Mouse (Mus musculus) liver, adult 2 months (tissue): ENCODE results near the gene Specc1. TPM values are rescaled to one million over a fixed set of nuclear protein-coding genes. Genes with fewer than 3 reads are reported as not detected.
A peak's percentile ranks its signal among the peaks of the same experiment; 100 is the strongest.

Source experiments
- DNase-seq: peaks from one replicate; pipeline ENCODE4 v3.0.0-alpha.2; 2011; ENCODE audit warnings: low read depth, low spot score; ENCODE audit errors: extremely low read depth
- H3K27ac ChIP-seq: fragments of 200-500 bp; replicated peaks from 2 replicates; pipeline ENCODE4 v1.5.1; 2012; ENCODE audit warnings: low read depth, mild to moderate bottlenecking, control low read depth, inconsistent platforms, low read length; ENCODE audit not compliant: insufficient read depth
- H3K27me3 ChIP-seq: fragments of 200-500 bp; 2 replicates; pipeline ENCODE4 v1.6.1; 2012; ENCODE audit warnings: mild to moderate bottlenecking, moderate library complexity, low read length, inconsistent platforms; ENCODE audit not compliant: control insufficient read depth, insufficient read depth
- H3K36me3 ChIP-seq: fragments of 200-500 bp; 2 replicates; pipeline ENCODE4 v1.6.1; 2012; ENCODE audit warnings: low read length, inconsistent platforms; ENCODE audit not compliant: control insufficient read depth, insufficient read depth
- H3K4me1 ChIP-seq: fragments of 200-500 bp; 2 replicates; pipeline ENCODE4 v1.6.1; 2011; ENCODE audit warnings: low read length; ENCODE audit not compliant: control insufficient read depth, insufficient read depth
- H3K4me3 ChIP-seq: fragments of 200-500 bp; 2 replicates; pipeline ENCODE4 v1.5.1; 2011; ENCODE audit warnings: low read depth, mild to moderate bottlenecking, control low read depth, low read length, moderate library complexity; ENCODE audit not compliant: insufficient read depth
- H3K79me2 ChIP-seq: fragments of 200-500 bp; 2 replicates; pipeline ENCODE4 v1.6.1; 2012; ENCODE audit warnings: inconsistent platforms, mild to moderate bottlenecking, low read length, moderate library complexity; ENCODE audit not compliant: control insufficient read depth, insufficient read depth
- H3K9ac ChIP-seq: fragments of 200-500 bp; 2 replicates; pipeline ENCODE4 v1.6.1; 2012; ENCODE audit warnings: low read depth, mild to moderate bottlenecking, control low read depth, inconsistent platforms, low read length
- CTCF ChIP-seq: fragments of 200-500 bp; IDR thresholded peaks from 2 replicates; pipeline ENCODE4 v1.5.1; 2011; ENCODE audit warnings: low read depth, low read length, control low read depth
- POLR2A ChIP-seq: fragments of 200-500 bp; IDR thresholded peaks from 2 replicates; pipeline ENCODE4 v1.6.1; 2011; ENCODE audit warnings: low read length, control low read depth; ENCODE audit not compliant: insufficient read depth; ENCODE audit errors: extremely low read depth
- whole genome bisulfite sequencing: fragments of 180-500 bp; shearing (Covaris S2); methylation state at CpG from one replicate; pipeline ENCODE4 v1.1.7; 2018; 5-methylcytosine and 5-hydroxymethylcytosine counted together
- polyA plus RNA-seq: library from polyadenylated mRNA; depleted of rRNA; stranded (reverse); fragments of >200 nt; gene quantifications from 2 replicates; pipeline ENCODE4 v1.2.3, GENCODE M21; 2012
- total RNA-seq: library from RNA; depleted of rRNA; stranded (reverse); fragments of >200 nt; gene quantifications from 2 replicates; pipeline ENCODE4 v1.2.3, GENCODE M21; 2014

The Specc1 gene
- total and polyA plus RNA-seq, 2 experiments, result 0.49 to 1.1 TPM

GRCm38 (mm10) chr11:62223962-62224361 is 267.4 kb downstream of the Specc1 start:
- H3K4me3 ChIP-seq, result no peak overlapping the region
- no peaks in the 10 kb centered on the region for H3K36me3 ChIP-seq
- H3K4me1 ChIP-seq, result no peaks in the 10 kb centered on the region
- no peak overlapping the region for H3K9ac ChIP-seq
- no peak overlapping the region for H3K27ac ChIP-seq
- H3K79me2 ChIP-seq, result no peaks in the 10 kb centered on the region
- no peak for DNase-seq
- TF ChIP-seq CTCF (no peak), POLR2A (no peak)
- H3K27me3 ChIP-seq, result no peaks in the 10 kb centered on the region
- WGBS, result 80% methylated on average over 7 of the region's 7 CpGs

DNA sequence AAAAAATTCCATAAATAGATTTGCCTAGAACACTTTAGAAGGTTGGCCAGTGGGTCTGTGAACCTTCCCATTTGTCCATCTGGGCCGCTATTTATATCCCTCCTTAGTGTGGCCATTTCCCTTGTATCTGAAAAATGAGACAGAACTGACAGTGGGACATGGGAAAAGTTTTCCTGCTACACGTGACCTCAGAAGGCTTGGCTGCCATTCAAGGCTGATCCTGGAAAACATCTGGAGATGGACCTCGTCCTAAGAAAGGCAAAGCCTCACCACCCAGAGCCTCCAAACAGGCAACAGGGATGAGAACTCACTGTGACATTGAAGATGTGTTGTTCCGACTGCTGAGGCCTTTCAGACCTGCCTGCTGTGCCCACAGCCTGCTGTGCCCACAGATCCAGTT is 268.2 kb downstream of the Specc1 start:
- Histone ChIP-seq H3K4me1 (no peaks in the 10 kb centered on the region), H3K4me3 (no peak overlapping the region), H3K27ac (no peak overlapping the region), H3K27me3 (no peaks in the 10 kb centered on the region), H3K36me3 (no peaks in the 10 kb centered on the region), H3K9ac (no peak overlapping the region), H3K79me2 (no peaks in the 10 kb centered on the region)
- TF ChIP-seq CTCF (no peak), POLR2A (no peak)
- WGBS, result 67% methylated on average over 4 of the region's 4 CpGs
- no peak for DNase-seq

DNA sequence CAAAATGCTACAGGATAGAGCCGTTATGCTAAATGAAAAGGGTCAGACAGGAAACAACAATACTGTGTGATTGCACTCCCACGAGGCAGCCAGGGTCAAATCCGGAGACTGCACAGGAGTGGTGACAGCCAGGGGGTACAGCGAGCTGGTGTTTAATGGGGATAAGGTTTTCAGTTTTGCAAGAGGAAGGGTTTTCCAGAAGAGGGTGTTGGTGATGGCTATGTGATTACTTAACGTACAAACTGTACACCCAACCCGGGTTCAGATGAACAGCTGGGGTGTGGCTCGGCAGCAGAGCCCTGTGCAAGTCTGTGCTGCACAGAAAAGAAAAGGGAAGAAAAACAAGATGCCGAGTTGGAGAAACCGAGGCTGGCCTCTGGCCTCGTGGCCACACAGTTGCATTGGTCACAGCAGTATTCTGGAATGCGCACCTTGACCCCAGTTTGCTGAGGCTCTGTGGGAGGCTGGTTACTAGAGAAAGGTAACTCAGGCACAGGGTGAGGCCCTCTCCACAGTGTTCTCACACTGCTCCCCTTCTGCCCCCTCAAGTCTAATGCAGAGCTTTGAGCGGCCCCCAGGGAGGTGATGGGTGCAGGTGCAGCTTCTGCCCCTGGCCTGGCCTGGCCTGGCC is 284.2 kb downstream of the Specc1 start:
- no peaks in the 10 kb centered on the region for H3K4me1 ChIP-seq
- H3K79me2 ChIP-seq, result no peaks in the 10 kb centered on the region
- no peak overlapping the region for H3K4me3 ChIP-seq
- TF ChIP-seq POLR2A, result no peak
- no peak overlapping the region for H3K27ac ChIP-seq
- DNase-seq, result no peak
- H3K36me3 ChIP-seq, result no peaks in the 10 kb centered on the region
- H3K27me3 ChIP-seq, result no peaks in the 10 kb centered on the region
- WGBS, result 69% methylated on average over 12 of the region's 12 CpGs
- H3K9ac ChIP-seq, result no peak overlapping the region

GRCm38 (mm10) chr11:62243871-62244270 is 287.3 kb downstream of the Specc1 start:
- WGBS, result 79% methylated on average over 8 of the region's 8 CpGs
- Histone ChIP-seq H3K4me1 (no peaks in the 10 kb centered on the region; the same call in 1 of the 2 replicates), H3K36me3 (no peaks in the 10 kb centered on the region), H3K4me3 (no peak overlapping the region), H3K27me3 (peaks cover 7% of the 10 kb centered on the region; the same call in 1 of the 2 replicates), H3K27ac (no peak overlapping the region), H3K79me2 (no peaks in the 10 kb centered on the region), H3K9ac (no peak overlapping the region)
- no peak for DNase-seq
- TF ChIP-seq CTCF (no peak), POLR2A (no peak)

DNA sequence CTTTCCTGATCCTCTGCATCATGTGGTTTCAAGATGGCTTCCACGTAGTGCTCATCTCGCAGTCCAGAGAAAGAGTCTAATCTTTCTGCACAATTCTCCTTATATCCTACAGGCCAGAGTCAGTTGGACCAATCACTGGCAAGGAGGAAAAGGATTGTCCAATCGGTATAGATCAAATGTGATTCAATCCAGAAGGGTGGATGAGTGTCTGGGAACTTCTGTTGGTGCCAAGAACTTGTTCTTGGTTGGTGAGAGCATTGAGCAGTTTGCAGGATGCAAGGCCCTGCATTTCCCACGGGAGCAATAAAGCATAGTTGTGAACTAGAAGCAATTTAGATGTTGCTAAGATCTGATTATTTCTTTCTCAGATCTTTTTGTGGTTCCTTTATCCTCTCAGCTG is 287.9 kb downstream of the Specc1 start:
- Histone ChIP-seq H3K9ac (no peak overlapping the region), H3K27me3 (peaks cover 12% of the 10 kb centered on the region; the same call in 1 of the 2 replicates), H3K36me3 (no peaks in the 10 kb centered on the region), H3K4me1 (peaks cover 3% of the 10 kb centered on the region; the same call in 1 of the 2 replicates), H3K27ac (no peak overlapping the region), H3K4me3 (no peak overlapping the region), H3K79me2 (no peaks in the 10 kb centered on the region)
- WGBS, result 92% methylated on average over 4 of the region's 4 CpGs
- no peak for DNase-seq
- TF ChIP-seq POLR2A (no peak), CTCF (no peak)

GRCm38 (mm10) chr11:62247759-62248400 is 291.3 kb downstream of the Specc1 start:
- peak overlapping the region; percentile 69; the same call in 1 of the 2 replicates for H3K4me3 ChIP-seq
- no peaks in the 10 kb centered on the region for H3K36me3 ChIP-seq
- H3K4me1 ChIP-seq, result peaks cover 3% of the 10 kb centered on the region; the same call in 1 of the 2 replicates
- H3K79me2 ChIP-seq, result no peaks in the 10 kb centered on the region
- no peak overlapping the region for H3K27ac ChIP-seq
- WGBS, result 28% methylated on average over 18 of the region's 18 CpGs
- DNase-seq, result no peak
- H3K27me3 ChIP-seq, result peaks cover 12% of the 10 kb centered on the region; the same call in 1 of the 2 replicates
- no peak overlapping the region for H3K9ac ChIP-seq
- no peak for TF ChIP-seq CTCF
- TF ChIP-seq POLR2A, result no peak
